Mouse (Mus musculus): ENCODE data around the gene Jund.

- no peak for TF ChIP-seq POLR2A (IDR thresholded peaks at IDR 0.05; ENCODE audit: insufficient read length, low read depth)
- TF ChIP-seq MYOG (IDR thresholded peaks at IDR 0.05; ENCODE audit: control insufficient read depth in 1 of 3, insufficient read depth in 1 of 3, insufficient read length in 2 of 3, low read depth in 2 of 3) = no peak
- no peak for TF ChIP-seq TCF12 (IDR thresholded peaks at IDR 0.05; ENCODE audit: insufficient read depth, poor library complexity, severe bottlenecking)
- no peak for TF ChIP-seq E2F4 (IDR thresholded peaks at IDR 0.05; ENCODE audit: insufficient read depth)
- no peak for TF ChIP-seq USF1 (IDR thresholded peaks at IDR 0.05; ENCODE audit: low read depth)
- no peak for TF ChIP-seq CEBPB (IDR thresholded peaks at IDR 0.05; ENCODE audit: insufficient read depth, poor library complexity, severe bottlenecking)
- TF ChIP-seq TCF3 (IDR thresholded peaks at IDR 0.05; ENCODE audit: insufficient read length, low read depth) = no peak
- TF ChIP-seq MAX (IDR thresholded peaks at IDR 0.05; ENCODE audit: low read depth) = no peak
Measured at GRCm38 (mm10) chr8:70665599-70665998, 33.1 kb upstream of the Jund start.
